Mouse (Mus musculus) myocyte (in vitro differentiated cells): ENCODE measurements around the gene Mynn.

Experiments
- CEBPB ChIP-seq: IDR thresholded peaks from 2 replicates; pipeline ENCODE4 v1.6.1; 2011; ENCODE audit warnings: mild to moderate bottlenecking, moderate library complexity; ENCODE audit not compliant: poor library complexity, insufficient read depth, severe bottlenecking
- E2F4 ChIP-seq: IDR thresholded peaks from one replicate; pipeline ENCODE4 v1.6.1; 2011; ENCODE audit warnings: mild to moderate bottlenecking, control low read depth, moderate library complexity; ENCODE audit not compliant: insufficient read depth
- MAX ChIP-seq: IDR thresholded peaks from one replicate; pipeline ENCODE4 v1.6.1; 2011; ENCODE audit warnings: low read depth, mild to moderate bottlenecking, control low read depth
- POLR2A ChIP-seq: IDR thresholded peaks from one replicate; pipeline ENCODE4 v1.6.1; 2011; ENCODE audit warnings: low read depth, mild to moderate bottlenecking, control low read depth, moderate library complexity; ENCODE audit not compliant: insufficient read length
- REST ChIP-seq: IDR thresholded peaks from one replicate; pipeline ENCODE4 v1.6.1; 2011; ENCODE audit warnings: mild to moderate bottlenecking, control low read depth, moderate library complexity; ENCODE audit not compliant: insufficient read depth, insufficient read length
- TCF12 ChIP-seq: IDR thresholded peaks from one replicate; pipeline ENCODE4 v1.6.1; 2011; ENCODE audit warnings: mild to moderate bottlenecking, control low read depth; ENCODE audit not compliant: poor library complexity, insufficient read depth, severe bottlenecking
- USF1 ChIP-seq: IDR thresholded peaks from one replicate; pipeline ENCODE4 v1.6.1; 2011; ENCODE audit warnings: low read depth, mild to moderate bottlenecking, control low read depth, moderate library complexity

GRCm38 (mm10) chr3:30599711-30600545 is 1.9 kb upstream of the Mynn start, which contains the start of gene Actrt3:
- TF ChIP-seq MAX (no peak), POLR2A (no peak), CEBPB (no peak), E2F4 (no peak), USF1 (no peak), TCF12 (no peak), REST (no peak)
